Mouse (Mus musculus) liver, embryonic 14.5 days (tissue): ENCODE measurements at regions not wholly inside any gene's neighbourhood (a gene's known extent, or its start where the extent isn't known, plus 50 kb on each side); places are given as distances from the start of the nearest gene placed in this dataset.

ENCODE experiments used
- CTCF ChIP-seq: IDR thresholded peaks from 2 replicates; pipeline ENCODE4 v1.5.1; 2016; ENCODE audit warnings: antibody characterized with exemption, low read depth, control low read depth
- EP300 ChIP-seq: IDR thresholded peaks from 2 replicates; pipeline ENCODE4 v1.6.1; 2016; ENCODE audit warnings: antibody characterized with exemption, low read depth

- no peak for TF ChIP-seq CTCF
- no peak for TF ChIP-seq EP300
Measured at GRCm38 (mm10) chr9:86104664-86105063, 262.5 kb downstream of the Tpbg start.
